Mouse (Mus musculus): ENCODE measurements around the gene Rpl9.

The Rpl9 gene

GRCm38 (mm10) chr5:65390648-65391644 is at the start of gene Rpl9, which contains the start of gene Lias:
TSS of gene Rpl9 (minus strand) at chr5:65391444.
TSS of gene Lias (plus strand) at chr5:65391497.
- peak; percentile 99 for DNase-seq

GRCm38 (mm10) chr5:65438041-65438440 is 46.8 kb upstream of the Rpl9 start:
- no peak for DNase-seq

DNA sequence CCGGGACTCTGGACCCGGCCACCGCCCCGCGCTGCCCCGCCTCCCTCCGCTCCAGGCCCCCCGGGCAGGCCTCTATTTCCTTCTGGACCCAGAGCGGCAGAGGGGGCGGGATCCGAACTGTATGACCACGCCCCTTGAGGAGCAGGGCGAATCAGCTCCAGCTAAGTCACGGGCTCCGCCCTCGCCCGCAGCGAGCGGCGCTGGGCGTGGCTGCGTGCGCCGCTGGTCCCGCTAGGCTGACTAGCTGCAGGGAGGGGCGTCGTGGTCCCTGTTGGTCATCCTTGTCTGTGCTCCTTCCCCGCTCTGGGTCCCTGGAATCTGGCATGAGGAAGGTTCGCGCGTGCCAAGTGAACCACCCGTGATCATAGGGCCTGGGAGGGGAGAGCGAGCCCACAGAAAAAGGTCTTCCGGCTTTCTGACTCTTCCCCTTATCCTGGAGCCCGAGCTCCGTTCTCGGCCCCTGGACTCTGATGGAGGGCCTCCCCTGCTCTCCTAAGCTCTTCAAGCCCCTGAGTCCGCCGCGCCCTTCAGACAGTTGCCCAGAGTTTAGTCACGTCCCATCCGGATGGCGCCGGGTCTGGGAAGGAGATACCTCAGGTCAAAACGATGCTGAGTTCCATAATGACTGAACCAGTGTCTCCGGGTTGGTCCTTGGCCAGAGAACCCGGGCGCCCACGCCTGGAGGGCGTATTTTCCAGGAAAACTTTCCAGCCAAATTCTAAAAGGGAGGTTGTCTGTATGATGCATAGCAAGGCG is 44.7 kb upstream of the Rpl9 start, which contains the start of gene Ugdh:
Gene Ugdh (minus strand): TSS at position 144 of the 756 bp plus-strand sequence.
- peak; percentile 98 for DNase-seq

- no peak for DNase-seq
These were observed 44.1 kb upstream of the Rpl9 start for GRCm38 (mm10) chr5:65435363-65435805.

DNA sequence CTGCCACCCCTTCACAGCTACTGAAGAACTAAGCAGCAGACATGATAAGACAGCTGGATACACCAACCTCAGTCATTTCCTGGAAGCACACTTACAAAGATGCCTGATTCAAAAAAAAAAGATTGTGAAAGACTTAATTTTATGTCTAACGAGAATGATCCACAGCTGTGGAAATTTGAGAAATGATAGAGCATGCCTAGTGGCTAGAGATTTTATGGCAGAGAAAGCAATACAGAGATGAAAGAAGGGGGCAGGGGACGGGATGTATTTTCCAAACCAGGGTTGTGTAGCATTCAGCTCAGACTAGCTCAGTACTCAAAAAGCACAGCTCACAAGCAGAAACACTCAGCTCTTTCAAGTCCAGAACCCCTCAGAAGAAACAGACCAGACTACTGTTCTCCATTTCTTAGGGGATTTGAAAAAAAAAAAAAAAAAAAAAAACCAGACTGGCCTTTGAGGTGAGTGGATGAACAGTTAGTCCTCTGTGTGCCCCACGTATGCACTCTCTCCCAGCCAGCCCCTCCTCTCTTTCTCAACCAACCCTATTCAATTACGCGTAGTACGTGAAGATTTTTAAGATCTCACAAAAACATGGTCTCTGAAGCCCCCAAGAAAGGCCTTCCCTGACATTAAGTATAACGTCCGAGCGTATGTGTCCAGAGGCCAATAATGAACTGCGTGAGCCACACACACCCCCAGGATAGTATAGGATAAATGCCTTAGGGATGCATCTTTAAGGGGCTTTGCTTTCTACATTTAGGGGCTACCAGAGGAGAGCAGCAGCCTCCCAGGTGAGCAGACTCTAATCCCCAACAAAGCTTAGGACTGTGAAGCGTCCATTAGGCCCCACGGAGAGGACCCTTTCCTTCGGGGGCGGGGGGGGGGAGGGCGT is 43.5 kb upstream of the Rpl9 start:
- no peak for DNase-seq

DNA sequence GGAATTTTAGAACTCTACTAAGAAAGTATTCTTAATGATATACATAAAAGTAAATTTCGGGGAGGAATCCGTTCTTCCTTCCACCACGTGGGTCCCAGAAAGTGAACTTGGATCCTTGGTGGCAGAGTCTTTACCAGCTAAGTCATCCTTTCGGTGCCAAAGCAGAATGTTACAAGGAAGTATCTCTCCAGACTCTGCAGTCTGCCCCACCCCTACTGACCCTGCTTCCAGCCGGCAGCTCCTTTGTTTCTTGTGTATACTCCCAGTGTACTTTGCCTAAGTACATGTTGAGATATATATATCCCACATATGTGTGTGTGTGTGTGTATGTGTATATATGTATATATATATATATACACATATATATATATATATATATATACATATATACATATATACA is 38.2 kb upstream of the Rpl9 start:
- no peak for DNase-seq

DNA sequence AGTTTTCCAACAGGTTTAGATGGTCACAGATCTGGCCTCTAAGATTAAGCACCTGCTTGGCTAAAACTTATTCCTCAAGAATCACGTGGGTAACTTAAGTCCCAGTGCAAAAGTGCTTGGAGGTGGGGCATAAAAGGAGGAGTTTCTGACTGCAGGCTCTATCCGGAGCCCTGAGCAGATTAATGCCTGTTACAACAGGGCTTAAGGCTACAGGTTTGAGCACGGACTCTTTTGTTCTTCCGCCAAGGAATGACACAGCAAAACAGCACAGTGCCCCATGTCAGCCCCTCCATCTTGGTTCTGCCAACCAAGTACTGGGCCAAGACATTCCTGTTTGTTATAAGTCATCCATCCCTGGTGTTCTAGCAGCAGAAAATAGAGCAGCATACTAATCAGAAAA is 37.1 kb upstream of the Rpl9 start:
- no peak for DNase-seq

GRCm38 (mm10) chr5:65425251-65425650 is 34.0 kb upstream of the Rpl9 start:
- no peak for DNase-seq

- DNase-seq, result no peak
These were observed 33.0 kb upstream of the Rpl9 start for GRCm38 (mm10) chr5:65424215-65424614.

- no peak for DNase-seq
These were observed 31.6 kb upstream of the Rpl9 start for GRCm38 (mm10) chr5:65422803-65423202.

DNA sequence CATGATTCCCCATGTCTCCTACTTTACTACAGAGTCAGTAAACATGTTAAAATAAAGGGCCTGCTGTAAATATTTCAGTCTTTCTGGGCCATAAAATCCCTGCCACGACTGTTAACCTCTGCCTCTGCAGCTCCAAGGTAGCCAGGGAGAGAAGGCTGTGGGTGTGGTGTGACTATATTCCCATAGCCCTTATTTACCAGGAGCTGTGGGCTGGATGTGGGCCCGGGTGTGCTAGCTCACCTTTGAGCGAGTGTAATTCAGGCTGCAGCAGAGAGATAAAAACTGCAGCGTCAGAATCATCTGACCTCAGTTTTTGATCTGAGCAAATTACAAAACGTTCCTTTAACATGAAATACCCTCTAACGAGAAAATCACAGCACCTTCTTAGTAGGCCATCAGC is 29.6 kb upstream of the Rpl9 start:
- DNase-seq, result no peak

DNA sequence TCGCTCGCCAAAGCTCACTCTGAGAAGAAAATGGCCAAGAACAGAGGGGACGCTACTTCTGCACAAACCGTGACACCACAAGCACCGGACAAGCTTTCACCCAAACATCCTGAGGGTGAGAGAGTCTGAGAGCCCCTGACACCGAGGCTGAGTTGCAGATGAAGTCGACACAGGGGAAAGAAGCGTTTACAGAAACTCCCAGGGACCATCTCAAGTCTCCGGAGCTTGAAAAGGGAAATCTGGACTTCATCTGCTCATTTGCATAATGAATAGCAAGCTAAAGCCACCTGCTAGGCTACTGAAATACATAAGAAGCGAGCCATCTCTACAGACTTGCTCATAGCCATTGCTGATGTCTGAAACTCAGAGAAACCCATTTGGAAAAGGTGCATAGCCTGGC is 27.9 kb upstream of the Rpl9 start:
- no peak for DNase-seq

DNA sequence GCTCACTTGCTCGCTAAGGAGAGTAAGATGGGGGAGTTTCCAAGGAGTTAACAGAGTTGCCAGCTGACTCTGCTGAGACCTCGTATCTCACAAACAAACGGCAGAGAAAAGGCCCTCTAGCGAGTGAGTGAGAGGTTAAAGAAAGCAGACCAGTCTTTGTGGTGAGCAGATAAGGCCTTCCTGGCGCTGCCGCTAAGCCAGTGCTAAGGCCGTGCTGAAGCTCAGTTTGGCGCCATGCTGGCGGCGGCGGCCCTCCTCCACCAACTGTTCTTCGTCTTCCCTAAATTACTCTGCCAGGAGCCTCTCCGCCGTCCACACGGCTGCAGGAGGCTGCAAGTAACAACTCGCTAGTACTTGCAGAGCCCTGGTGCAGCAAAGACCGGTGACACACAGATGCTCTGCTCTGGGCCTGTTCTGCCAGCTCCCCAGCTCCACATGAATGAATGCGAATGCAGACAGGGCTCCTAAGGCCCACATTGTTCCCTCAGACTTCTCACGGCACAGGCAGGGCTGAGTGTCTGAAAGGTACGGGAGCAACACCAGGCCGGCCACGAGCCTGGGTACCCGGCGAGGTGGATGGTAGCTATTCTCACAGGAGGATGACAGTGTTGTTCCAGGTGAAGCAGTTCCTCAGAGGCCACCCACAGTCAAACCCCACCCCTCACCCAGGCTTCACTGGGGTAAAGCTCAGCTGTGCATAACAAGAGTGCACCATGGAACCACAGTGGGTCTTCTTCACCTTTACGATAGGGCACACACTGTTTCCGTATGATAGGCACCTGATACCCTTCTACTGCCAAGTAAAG is 24.6 kb upstream of the Rpl9 start:
- DNase-seq, result no peak

- no peak for DNase-seq
These were observed 16.7 kb upstream of the Rpl9 start for GRCm38 (mm10) chr5:65407989-65408388.

GRCm38 (mm10) chr5:65401251-65401994 is 10.2 kb upstream of the Rpl9 start:
- peak; percentile 83 for DNase-seq

GRCm38 (mm10) chr5:65394425-65394824 is 3.2 kb upstream of the Rpl9 start:
- DNase-seq, result no peak

GRCm38 (mm10) chr5:65391753-65392152 is 509 bp upstream of the Rpl9 start:
- DNase-seq, result no peak

DNA sequence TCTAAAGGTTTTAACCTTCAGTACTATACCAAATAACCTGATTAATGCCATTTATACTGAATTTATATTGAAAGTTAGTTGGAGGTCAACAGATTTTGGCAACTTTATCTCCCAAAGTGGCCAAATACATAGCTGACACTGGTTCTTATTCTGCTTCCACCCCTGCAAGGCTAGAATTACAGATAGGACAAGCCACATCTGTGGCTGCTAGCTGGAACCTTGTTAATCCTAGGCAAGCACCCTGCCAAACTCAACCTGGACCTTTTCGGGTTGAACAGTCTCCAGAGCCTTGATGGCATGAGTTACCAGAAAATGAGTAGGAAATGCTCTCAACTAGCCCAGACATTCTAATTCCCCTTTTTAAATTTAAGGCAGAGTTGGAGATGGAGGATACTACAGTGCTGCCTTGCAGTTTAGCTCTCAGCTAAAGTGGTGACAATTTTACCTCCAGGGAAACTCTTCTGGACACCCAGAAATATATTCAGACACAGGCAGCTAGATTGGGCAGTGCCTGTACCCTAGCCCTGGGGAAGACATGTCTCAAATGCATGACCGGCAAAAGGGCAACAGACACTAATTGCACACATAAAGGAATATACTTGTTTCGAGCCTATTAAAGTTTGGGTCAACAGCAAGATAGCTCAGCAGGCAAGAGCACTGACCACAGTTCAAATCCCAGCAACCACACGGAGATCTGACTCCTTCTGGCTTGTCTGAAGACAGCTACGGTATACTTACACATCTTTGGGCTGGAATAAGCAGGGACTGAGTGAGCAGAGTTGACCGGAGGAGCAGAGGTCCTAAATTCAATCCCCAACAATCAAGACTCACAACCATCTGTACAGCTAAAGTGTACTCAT is 4.0 kb downstream of the Rpl9 start:
- DNase-seq, result no peak

DNA sequence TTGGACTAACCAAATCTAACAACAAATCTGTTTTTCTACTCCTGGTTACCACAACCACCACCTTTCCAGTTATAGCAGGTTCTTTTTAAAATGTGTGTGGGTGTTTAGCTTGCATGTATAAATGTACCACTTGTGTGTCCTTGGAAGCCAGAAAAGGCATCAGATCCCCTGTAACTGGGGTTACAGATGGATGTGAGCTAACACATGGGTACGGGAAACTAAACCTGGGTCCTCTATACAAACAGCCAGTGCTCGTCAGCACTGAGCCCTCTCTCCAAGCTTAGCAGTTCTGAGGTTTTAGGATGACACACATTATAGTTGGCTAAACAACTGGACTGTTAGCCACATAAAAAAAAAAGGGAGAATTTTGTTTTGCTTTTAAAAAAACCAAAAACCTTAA is 5.5 kb downstream of the Rpl9 start:
- DNase-seq, result no peak

- no peak for DNase-seq
These were observed 16.5 kb downstream of the Rpl9 start for GRCm38 (mm10) chr5:65374746-65375145.

All from lung, postnatal 14 days (tissue).